Mouse (Mus musculus) thymus, postnatal 36 days (tissue): ENCODE data around the gene Smim27.

Source experiments
- DNase-seq, 2 experiments: peaks; one replicate each; pipeline ENCODE4 v3.0.0; 2022; ENCODE audit warnings: mixed read lengths in 2 of 2

Smim27 gene

GRCm38 (mm10) chr4:40269430-40270032, at the start of gene Smim27, which contains the start of gene Topors:
TSS of gene Smim27 (plus strand) at chr4:40269579.
TSS of gene Topors (minus strand) at chr4:40269850.
- DNase-seq: peak; percentile 93 to 95

GRCm38 (mm10) chr4:40220437-40220836, 48.9 kb upstream of the Smim27 start:
- DNase-seq: no peak

GRCm38 (mm10) chr4:40221004-40221760, 48.2 kb upstream of the Smim27 start:
- no peak for DNase-seq

- no peak for DNase-seq
Observed at GRCm38 (mm10) chr4:40221876-40222585, 47.3 kb upstream of the Smim27 start.

DNA sequence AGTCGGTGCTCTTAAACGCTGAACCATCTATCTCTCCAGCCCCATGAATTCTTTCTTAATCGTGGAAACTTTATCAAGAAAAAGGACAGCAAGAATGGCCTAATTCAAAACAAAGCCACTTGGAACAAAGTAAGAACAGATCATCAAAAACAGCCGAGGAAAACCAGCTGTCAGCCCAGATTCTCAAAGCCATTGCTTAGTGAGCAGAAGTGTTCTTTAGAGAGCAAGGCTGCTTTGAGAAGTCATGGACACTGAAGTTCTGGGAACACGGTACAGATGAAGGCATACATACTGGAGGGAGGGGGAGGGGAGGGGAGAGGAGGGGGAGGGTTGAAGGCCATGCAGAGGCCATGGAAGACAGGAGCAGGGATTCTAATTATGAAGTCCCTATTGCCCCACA, 43.3 kb upstream of the Smim27 start:
- DNase-seq: no peak

GRCm38 (mm10) chr4:40227131-40227530, 42.2 kb upstream of the Smim27 start:
- DNase-seq: no peak

DNA sequence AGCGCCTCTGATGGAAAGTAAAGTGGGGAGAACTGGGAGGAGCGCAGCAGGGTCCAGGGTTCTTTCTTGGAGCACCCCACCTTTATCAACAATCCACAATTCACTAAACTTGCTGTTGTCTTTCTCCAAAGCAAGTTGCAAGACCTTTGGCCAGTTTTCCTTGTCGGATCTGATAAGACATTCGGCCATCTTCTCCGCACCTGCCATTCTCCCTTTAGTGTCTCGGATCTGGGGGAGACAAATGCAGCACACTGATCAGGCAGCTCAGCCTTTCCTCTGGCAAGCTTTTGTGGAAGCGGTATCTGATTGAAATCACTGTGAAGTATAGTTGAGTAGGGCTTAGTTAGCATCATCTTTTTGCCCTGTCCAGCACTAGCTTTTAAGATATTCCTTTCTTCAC, 41.5 kb upstream of the Smim27 start:
- no peak for DNase-seq

DNA sequence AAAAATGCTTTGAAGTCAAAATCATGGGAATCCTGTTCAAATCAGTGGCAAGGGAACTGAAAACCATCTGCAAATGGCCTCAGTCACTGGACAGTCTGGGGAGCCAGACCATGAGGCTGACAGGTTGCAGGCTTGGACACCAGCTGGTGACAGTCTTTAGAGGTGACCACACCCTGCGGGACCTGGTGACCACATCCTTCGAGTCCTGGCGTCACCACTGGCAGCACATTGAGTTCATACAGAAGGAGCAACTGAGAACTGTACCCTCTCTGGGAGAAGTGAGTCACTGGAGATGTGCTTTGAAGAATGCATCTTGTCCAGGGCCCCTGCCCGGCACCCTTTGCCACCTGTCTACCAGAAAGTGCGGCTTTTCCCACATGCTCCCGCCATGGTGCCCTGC, 39.7 kb upstream of the Smim27 start:
- DNase-seq: no peak

GRCm38 (mm10) chr4:40233062-40233664, 36.2 kb upstream of the Smim27 start:
- DNase-seq: no peak

DNA sequence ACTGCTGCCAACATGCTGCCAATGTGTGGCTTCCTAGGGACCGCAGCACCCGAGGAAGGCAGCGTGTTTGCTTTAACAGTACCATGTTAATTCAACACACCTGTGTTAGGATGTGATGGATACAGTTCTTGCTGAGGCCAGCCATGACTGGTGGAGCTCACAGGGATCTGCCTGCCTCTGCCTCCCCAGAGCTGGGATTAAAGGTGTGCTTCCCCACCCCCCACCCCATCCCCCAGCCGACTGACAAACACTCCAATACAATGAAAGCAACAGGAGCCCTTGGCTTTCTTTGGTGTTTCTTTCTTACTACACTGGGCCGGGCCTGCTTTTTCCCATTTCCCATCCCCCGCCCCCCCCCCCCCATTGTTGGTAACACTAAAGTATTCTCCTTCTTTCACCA, 35.1 kb upstream of the Smim27 start:
- no peak for DNase-seq

GRCm38 (mm10) chr4:40236829-40237228, 32.5 kb upstream of the Smim27 start:
- DNase-seq: no peak

GRCm38 (mm10) chr4:40238483-40239408, 30.6 kb upstream of the Smim27 start:
- DNase-seq: peak; percentile 56 to 66

DNA sequence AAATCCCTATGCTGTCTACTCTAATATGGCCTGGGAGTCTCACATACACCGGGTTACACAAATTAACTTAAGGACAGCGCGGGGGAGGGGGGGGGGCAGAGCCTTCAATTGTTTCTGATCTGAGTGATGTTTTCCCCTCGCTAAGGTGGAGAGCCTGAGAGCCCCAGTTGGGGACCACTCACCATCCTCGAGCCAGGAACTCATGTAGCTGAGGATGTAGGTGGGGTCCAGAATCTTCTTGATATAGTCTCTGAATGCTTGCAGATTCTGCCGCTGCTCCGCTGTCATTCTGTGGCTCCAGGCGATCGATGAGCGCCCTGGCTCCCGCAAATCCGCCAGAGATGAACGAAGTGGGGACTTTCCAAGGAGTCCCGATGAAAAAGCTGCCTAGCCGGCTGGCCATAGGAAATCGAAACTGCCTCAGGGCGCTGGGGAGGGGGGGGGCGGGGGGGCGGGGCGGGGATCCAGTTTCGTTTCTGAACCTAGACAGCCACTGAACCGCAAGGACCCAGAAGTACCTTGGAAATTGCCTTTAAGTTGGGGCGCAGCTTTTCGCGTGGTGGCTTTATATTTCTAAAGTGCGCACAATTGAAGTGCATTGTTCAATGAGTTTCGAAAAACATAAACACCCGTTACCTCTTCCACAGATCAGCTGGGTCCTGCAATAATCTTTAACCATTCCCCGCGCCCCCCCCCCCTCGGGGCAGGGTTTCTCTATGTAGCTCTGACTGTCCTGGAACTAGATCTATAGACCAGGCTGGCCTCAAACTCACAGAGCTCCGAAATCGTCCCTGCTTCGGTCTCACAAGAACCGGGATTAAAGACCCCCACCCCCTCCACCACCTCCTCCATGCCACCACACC, 29.7 kb upstream of the Smim27 start, which contains the start of gene Ddx58:
TSS of gene Ddx58 (minus strand) at position 420 of the 863 bp plus-strand sequence.
- DNase-seq: peak; percentile 29 to 33

GRCm38 (mm10) chr4:40240272-40240744, 29.1 kb upstream of the Smim27 start:
- no peak for DNase-seq

DNA sequence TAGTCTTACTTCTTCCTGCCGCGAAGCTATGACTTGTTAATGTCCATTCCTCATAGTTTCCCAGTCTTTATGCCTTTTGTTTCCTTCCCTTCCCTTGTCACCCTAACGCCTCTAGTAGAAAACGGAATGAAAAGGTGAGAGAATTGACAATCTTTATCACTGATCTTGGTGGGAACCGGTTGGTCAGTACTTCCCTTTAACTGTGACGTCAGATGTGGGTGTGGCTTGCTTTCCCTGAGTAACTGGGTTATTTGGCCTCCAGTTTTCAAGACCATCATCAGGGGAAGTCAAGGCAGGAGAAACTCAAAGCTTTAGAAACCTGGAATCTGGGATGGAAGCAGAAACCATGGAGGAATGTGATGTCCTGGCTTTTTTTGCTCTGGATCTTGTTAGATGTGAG, 27.5 kb upstream of the Smim27 start:
- no peak for DNase-seq

DNA sequence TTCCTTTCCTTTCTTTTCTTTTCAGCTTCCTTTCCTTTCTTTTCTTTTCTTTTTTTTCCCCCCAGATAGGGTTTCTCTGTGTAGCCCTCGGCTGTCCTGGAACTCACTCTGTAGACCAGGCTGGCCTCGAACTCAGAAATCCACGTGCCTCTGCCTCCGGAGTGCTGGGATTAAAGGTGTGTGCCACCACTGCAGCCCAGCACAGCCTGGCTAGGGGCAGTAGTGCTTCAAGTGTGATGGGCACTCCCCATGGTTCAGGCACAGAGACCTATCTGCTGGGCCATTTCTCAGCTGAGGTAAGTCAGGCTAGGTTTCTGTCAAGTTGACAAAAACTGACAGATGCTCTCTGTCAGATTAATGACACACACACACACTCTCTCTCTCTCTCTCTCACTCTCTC, 26.4 kb upstream of the Smim27 start:
- no peak for DNase-seq

- no peak for DNase-seq
Observed at GRCm38 (mm10) chr4:40244035-40244434, 25.3 kb upstream of the Smim27 start.

GRCm38 (mm10) chr4:40250984-40251383, 18.4 kb upstream of the Smim27 start:
- DNase-seq: no peak

DNA sequence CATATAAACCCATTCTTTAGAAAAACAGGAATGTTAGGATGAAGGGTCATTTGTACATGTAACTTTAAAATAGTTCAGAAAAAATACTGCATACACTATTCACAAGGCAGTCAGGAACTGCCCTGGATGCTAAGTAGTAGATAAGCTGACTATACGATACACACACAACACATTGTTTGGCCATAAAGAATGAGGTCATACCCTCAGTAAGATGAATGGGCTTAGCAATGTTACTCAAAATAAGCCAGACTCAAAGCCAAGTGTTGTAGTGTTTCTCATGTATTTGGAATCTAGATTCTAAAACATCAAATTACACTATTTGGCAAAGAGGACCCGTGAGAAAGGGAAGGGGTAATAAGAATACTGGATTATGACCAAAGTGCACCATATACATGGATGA, 15.6 kb upstream of the Smim27 start:
- DNase-seq: no peak

DNA sequence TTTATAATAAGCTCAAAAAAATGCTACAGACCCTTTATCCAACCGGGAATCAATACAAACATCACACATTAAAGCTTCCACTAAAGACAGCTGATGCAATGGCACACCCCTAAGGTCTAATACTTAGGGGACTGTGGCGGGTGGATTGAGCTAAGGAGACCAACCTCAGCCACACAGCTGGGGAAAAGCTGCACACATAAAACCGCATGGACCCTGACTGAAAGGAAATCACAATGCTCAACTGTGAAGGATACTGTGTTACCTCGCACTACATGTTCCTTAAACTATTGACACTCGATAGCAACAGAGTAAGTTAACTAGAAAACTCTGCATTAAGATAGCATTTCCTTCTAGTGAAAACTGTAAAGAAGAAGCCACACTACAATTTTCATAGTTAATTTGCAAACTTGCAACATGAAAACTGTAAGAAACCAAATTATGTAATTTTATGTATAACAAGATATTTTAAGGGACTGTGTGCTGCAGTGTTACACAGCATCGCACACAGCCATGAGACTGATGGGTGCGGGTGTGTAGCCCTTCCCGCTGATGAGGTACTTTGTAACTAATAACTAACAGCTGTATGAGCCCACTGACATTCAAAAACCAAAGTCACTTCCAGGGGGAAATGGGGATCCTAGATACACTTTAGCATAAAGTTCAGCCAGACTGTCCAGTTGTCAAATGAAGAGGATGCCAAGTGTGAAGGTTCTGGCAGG, 14.8 kb upstream of the Smim27 start:
- no peak for DNase-seq
